Mouse (Mus musculus) lung, postnatal 36 days (tissue): ENCODE measurements around the gene Snx9.

Experiments used
- DNase-seq: peaks from one replicate; pipeline ENCODE4 v3.0.0; 2022; ENCODE audit warnings: mixed read lengths

The Snx9 gene

GRCm38 (mm10) chr17:5841128-5841942, at the start of gene Snx9:
Snx9 (plus strand) TSS chr17:5841329.
- peak; percentile 82 for DNase-seq

GRCm38 (mm10) chr17:5792164-5792791, 48.9 kb upstream of the Snx9 start:
- no peak for DNase-seq

DNA sequence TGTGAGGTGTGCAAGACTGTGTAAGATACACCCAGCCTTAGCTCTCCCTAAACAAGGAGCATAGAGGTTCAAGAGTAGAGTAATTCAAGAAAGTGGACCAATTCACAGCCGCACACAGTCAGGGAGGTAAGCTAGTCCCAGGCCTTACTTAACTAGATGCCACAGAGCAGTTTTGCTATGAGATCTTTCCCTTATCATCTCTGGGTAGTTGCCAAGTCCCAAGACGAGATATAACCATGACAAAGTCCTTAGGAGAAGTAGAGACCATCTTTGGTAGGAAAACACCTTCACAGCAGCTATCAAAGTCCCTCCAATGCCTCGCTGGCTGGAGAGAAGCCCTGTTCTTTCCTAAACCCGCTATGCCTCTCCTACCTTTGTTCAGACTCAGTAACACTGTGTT, 47.5 kb upstream of the Snx9 start:
- DNase-seq = no peak

- no peak for DNase-seq
Measured at GRCm38 (mm10) chr17:5794276-5794675, 46.9 kb upstream of the Snx9 start.

GRCm38 (mm10) chr17:5795369-5795768, 45.8 kb upstream of the Snx9 start:
- DNase-seq = no peak

GRCm38 (mm10) chr17:5795878-5796277, 45.3 kb upstream of the Snx9 start:
- peak; percentile 92 for DNase-seq

DNA sequence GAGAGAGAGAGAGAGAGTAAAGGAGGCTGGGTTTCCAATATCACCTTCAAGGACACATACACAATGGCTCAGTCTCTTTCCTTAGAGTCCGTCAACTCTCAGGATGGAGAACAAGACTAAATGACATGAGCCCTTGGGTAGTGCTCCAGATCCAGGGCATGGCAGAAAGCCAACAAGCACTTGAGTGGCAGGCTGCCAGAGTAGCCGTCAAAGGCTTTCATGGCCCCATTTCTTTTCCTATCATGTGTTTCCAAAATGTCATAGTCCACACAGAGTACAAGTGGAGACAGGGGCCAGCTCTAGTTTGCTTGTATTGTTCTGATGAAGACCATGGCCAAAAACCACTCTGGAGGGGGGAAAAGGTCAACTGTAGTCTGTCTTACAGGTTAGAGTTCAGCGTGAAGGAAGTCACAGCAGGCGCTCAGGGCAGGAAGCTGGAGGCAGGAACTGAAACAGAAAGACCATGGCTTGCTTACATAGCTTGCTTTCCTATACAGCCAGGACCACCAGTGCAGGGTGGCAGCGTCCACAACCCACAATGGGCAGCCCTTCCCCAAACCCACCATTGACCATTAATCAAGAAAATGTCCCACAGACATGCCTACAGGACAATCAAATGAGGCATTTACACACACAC, 43.9 kb upstream of the Snx9 start:
- DNase-seq = peak; percentile 53

GRCm38 (mm10) chr17:5798221-5798801, 42.8 kb upstream of the Snx9 start:
- peak; percentile 60 for DNase-seq

DNA sequence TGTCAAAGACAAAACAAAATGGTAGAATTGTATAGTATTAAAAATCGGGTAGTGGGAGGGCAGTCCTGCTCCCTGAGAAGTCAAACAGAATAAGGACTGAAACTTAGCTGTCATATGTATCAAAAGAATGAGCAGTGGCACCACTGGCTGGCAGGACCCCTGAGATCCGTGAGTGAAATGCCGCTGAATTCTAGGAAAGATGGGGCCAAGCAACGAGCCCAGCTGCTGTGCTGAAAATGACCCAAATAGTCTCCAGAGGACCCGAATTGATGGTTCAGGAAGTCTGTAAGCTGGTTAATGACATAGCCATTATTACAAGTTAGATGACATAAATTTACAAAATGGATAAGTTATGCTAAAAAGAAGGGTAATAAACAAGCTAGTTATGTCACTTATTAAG, 42.2 kb upstream of the Snx9 start:
- DNase-seq = no peak

DNA sequence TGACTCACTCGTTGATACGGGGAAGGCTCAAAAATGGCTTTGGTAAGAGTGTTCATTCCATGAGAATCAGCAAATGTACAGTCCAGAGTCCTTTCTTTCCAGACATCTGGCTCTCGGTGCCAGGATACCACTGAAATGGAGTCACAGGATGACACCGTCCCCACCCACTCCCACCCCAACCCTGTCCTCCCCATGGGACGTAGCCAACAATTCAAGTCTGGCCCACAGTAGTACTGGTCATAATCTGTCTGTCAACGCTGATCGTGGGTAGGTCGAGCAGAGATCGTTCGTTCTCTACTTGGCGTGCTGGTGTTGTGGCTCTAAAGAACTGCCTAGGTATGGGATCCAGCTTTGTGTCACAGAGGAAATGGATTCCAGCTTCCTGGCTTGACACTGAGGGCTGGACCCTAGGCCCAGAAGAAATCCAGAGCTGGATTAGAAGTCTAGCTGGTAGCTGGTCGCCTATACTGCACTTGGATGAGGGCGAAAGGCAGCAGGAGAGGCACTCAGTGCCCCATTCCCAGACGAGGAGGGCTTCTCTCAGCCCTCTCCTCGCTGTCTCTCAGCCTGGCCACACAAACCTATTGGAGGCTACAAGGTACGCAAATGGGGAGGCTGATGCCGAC, 41.6 kb upstream of the Snx9 start:
- DNase-seq = no peak

DNA sequence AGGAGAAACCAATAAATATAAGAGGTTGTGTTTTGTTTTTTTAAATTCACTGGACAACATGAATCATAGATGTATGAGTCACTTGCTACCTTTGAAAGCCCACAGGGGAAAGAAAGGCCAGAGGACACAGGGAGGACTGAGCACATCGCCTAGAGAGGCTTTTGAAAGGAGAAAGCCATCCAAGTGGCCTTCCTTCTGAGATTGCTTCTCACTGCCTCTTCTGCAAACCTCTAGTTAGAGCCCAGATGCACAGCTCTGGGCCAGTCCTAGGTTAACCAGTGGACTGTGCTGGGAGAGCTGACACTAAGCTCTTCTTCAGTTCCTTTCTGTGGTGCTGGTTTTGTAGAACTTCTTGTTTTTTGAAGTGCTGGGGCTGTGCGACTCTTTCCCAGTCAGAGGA, 40.9 kb upstream of the Snx9 start:
- no peak for DNase-seq

- DNase-seq = no peak
Measured at GRCm38 (mm10) chr17:5800824-5801560, 40.1 kb upstream of the Snx9 start.

DNA sequence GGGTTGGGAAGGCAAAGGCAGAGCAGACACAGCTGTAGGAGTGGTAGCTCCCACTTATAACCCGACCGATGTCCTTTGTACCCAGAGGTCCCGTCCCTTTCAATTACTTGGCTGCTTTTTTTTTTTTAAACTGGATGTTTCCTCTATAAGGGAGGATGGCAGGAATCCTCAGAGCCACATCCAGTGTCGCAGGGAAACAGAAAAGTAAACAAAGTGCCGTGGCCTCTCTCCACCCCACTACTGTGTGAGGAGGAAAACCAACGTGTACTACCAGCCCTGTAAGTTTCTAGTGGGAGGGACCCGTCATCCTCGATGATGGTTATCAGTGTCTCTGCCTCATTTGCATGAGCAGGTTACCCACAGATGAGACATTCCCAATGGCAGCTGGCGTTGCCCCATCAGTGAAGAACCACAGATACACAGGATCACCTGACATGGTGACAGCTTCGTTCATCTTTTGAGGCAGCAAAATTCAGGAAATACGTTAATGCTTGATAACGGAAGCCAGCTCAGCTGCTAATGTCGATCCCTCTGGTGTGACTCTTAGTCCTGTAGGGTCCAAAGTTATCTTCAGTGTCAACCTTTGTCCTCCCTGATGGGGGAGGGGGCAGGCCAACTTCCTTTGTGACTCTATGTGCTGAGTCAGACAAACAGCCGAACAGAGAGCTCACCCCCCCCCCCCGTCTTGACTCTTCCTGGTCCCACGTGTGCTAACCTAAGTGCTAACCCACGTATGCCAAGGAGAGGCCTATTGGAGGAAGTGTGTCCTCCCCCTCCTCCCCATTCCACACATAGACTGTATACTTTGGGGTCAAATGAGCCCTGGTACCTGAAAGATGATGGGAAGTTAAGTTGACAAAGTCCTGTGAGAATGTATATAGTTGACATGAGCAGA, 39.1 kb upstream of the Snx9 start:
- peak; percentile 25 for DNase-seq

GRCm38 (mm10) chr17:5802656-5802955, 38.5 kb upstream of the Snx9 start:
- peak; percentile 55 for DNase-seq

DNA sequence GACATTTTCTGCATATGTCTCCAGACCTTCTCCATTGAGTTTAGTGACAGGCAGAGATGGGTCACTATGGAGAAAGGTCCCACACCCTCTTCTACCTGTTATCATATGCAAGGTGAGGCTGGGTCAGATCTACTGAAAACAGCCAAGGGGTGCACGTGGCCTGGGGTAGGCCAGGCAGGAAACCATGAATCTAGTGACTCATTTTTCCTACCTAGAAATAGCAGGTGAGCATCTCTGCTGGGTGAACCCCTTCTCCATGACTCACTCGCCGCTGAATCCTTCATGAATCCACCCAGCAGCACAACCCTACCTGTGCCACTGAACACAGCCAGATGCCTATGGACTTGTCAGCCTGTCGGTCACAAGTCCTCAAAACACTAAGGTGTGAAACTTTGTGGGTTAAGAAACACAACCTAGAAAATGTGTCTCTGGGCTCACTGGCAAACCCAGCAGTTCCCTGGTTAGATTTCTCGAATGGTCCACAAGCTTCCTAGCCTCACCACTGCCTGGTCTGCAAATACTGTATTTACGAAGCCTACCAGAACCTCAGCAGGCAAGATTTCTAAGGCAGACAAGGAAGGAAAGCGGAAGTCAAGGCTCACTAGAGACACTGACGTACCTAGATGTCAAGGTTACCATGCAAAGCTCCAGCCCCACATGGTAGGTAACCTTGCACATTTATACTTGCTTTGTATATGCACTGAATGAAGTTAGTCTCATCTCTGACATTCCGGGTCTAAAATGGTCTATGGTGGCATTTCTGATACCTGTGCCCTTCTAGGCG, 37.7 kb upstream of the Snx9 start:
- peak; percentile 31 for DNase-seq

DNA sequence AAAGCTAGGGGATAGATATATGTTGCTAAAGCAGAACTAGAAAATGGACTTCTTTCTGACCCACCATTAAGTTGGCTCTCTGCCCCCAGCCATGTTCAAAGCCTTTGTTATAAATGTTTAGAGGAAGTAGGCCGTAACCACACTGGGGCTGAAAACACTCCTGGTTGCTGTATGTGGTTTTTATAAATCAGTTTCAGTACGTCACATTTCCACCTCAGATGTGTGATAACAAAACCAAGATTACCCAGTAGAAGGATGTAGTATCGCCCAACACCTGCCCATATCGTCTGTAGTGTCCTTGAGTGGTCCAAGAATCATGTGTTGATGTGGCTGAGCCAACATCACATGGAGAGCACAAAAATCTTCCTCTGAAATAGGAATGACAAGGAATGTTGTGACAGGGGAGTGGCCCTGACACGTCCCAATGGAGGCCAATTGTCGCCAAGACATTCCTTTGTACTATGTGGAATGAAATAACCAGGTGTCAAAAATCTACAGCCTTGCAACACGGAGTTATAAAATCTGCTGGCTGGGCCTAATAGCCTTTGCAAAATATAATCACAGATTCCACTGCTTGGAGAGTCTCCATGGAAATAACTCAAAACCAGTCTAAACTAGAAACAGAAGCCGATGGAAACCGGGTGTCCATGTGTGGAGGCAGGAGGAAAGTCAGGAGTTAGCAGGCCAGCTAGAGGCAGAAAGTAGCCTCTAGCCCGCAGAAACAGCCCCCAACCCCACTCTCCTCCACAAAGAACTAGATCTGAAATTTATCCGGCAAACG, 36.6 kb upstream of the Snx9 start:
- peak; percentile 70 for DNase-seq

DNA sequence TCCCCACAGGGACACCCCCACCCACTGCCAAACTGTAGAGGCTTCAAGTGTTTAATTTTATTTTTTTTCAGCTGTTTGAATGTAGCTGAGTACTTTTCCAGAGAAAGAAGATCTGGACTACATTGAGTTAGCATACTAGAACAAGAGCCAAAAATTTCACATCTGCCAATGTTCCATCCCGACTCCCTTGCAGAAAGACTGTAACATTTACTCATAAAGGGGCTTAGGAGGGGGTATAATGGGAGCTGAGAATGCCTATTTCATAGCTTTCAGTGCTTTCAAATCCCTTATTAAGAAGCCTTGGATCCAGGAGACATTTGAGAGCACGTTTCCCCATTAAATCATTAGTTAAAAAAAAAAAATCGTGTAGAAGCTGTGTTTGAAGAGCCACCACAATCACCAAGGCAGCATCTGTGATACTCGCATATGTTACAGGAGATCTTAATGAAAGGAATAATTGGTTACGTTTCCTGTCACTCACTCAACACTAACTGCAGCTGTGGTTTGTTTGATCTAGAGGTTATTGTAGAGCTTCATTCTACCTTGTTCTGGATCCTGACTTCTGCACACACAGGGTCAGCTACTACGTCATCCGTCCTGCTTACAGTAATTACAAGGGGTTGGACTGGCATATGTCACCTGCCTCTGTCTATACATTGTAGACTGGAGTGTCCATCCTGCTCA, 35.8 kb upstream of the Snx9 start:
- DNase-seq = no peak

DNA sequence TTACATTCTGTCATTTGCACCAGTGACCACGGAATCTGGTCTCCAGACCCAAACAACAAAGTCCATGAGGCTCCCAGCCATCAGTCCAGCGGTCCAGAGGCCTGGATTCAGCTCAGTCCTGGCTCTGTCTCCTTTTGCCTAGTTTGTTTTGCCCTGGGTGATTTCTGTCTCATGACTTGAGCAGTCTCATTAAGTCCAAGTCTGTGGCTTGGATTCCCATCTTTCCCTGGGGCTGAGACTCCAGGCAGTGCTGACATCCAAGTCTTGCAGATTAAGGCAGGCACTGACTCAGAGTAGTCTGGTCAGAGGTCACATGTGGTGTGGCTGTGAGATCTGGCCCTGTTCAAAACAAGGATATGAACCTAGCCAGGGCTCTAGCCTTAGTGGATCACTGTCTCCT, 35.2 kb upstream of the Snx9 start:
- peak; percentile 60 for DNase-seq

GRCm38 (mm10) chr17:5806823-5807222, 34.3 kb upstream of the Snx9 start:
- no peak for DNase-seq
